Mouse (Mus musculus) gastrocnemius, adult 8-10 months (tissue): ENCODE measurements around the gene Trit1. TPM values are rescaled to one million over a fixed set of nuclear protein-coding genes. Genes with fewer than 3 reads are reported as not detected.
"Not testable (repeated sequence)": the region's sequence is repeated elsewhere in the genome, so short reads cannot be mapped to it uniquely, and the experiment has no call there.

Experiments used
- DNase-seq, 2 experiments: peaks; one replicate each; pipeline ENCODE4 v3.0.0; 2022; ENCODE audit warnings: low spot score in 2 of 2
- total RNA-seq, 4 experiments: library from RNA; stranded (reverse); gene quantifications; 2 replicates each; pipeline ENCODE4 v1.2.4; 2022

The Trit1 gene
- total RNA-seq, 4 experiments from 2014 or later: 5.8 to 7.1 (median 6.6) TPM

DNA sequence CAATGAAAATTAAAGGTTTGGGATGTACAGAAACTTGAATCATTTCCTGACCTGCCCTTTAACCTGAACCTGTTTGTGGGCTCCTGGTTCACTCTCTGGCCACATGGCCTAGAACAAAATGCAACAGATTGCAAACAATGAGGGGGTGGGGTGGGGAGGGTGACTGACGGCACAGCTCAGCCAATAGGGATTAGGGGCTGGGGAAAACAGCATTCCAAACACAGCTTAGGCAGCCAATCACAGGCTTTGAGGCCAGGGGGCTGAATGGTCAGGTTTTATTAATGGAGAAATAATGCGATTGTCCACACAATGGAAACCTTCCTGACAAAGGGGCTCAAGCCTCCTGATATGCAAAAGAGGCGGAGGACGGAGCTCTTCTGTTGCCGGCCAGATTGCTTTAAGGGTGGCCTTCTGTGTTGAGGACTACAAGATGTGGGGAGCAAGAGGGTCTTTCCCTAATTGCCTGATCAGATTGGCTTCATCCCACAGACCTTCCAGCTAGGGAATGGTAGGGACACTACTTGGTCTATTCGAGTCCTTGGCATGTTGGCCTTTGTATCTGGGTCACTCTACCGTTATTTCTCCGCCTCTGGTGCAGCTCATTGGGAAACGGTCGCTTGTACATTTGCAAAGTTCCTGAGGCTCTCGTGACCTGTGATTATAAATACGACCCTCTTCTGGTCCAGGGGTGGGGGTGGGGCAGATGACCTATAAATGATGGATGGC, 17.7 kb upstream of the Trit1 start:
- no peak for DNase-seq

DNA sequence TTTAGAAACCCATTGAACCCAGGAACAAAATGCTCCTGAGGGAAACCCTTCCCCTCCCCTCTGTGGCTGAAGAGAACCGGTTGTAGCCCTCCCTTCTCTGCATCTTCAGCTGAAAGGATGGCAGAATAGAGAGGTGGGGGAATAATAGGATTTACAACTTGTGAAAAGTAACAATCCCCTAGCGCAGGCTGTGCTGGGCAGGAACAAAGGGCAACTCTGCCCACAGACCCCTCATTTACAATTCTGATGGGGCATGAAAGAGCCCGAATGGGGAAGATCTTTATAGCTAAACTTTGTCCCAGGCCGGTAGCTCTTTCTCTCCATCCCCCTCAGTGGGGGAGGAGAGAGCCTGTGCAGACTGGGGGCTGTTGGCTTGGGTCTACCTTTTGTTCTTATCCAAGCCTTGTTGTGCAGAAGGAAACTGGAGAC, 17.1 kb upstream of the Trit1 start:
- DNase-seq: no peak

DNA sequence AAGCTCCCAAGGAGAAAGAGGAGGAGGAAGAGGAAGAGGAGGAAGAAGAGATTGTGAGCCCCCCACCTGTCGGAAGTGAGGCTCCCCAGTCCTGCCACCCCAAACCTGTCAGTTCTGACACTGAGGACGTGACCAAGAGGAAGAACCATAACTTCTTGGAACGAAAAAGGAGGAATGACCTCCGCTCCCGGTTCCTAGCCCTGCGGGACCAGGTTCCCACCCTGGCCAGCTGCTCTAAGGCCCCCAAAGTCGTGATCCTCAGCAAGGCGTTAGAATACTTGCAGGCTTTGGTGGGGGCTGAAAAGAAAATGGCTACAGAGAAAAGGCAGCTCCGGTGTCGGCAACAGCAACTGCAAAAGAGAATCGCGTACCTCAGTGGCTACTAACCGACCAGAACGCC, 16.3 kb upstream of the Trit1 start:
- DNase-seq: no peak

DNA sequence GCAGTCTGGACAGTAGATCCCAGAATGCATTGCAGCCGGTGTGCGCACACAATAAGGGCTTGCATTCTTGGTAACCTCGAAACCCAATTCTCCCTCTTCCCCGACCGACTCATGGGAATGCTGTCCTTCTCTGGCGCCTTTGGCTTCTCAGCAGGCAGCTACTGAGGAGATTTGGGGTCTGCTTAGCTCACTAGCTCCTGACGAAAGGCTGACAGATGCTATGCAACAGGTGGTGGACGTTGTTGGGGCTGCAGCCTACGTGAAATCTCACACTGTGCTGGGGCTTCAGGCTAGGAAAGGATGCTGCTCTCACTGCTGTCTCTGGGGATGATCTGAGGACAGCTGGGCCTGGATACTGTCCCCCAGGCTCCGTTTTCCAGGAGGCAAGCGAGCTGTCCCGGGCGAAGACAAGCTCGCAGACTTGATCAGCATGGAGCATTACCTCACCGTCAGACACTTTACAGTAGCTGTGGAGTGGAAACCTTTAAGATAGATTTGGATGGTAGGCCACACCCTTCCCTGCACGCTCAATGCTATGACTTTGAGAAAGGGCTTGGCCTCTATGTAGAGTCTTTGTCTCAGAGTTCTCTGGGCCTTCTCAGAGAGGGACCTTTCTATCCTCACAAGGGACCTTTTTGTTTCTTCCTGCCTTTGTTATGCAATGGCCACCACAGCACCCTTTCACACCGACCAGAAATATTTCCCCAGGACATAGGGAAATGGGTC, 15.6 kb upstream of the Trit1 start:
- no peak for DNase-seq

DNA sequence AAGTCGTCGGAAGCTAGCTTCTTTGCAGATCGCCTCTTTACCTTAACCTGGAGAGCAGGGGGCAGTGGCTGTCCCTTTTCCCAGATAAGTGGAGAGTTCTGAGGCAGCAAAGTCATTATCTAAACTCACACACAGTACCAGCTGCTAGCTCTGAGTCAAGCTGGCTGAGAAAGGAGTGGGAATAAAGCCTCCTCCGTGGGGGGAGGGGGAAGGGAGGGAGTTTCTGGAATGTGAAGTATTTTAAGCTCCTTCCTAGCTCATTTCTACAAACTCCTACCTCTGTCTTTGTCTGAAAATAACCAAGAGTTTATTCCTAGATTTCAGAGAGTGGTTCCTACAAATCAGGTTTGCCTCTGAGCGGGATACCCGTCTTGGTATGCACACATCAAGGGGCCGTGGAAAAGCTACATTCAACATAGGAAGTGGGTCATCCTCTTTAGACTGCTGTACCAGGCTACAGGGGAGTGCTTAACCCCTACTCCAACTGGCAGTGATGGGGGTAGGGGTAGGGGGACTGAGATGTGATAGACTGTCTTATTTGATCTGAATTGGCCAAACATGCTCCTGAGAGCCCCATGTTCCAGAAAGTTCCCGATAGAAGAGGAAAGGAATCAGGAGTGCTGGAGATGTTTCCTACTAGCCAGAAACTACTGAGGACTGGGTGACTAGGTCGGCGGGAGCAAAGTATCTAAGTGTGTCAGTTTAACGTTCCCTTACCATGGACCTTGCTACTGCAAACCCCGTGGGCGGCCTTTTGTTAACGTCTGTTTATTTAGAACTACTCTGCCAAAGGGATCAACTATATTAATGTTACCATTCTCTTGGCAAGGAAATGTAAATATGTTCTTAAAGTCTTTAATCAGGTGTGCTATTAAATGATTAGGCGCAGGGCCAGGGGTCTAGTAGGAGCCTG, 11.1 kb upstream of the Trit1 start:
- no peak for DNase-seq

DNA sequence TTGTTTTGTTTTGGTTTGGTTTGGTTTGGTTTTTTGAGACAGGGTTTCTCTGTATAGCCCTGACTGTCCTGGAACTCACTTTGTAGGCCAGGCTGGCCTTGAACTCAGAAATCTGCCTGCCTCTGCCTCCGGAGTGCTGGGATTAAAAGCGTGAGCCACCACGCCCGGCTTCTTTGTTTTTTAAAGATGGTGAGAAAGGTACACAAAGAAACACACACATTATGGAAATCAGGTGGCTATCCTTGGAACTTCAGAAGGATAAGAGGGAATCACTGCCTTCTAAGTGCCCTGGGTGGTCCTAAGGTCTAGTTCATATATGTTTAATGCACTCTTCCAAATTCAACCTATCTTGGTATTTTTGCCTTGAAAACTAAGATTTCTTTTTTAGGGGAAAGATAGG, 3.9 kb upstream of the Trit1 start:
- not testable (repeated sequence) for DNase-seq

DNA sequence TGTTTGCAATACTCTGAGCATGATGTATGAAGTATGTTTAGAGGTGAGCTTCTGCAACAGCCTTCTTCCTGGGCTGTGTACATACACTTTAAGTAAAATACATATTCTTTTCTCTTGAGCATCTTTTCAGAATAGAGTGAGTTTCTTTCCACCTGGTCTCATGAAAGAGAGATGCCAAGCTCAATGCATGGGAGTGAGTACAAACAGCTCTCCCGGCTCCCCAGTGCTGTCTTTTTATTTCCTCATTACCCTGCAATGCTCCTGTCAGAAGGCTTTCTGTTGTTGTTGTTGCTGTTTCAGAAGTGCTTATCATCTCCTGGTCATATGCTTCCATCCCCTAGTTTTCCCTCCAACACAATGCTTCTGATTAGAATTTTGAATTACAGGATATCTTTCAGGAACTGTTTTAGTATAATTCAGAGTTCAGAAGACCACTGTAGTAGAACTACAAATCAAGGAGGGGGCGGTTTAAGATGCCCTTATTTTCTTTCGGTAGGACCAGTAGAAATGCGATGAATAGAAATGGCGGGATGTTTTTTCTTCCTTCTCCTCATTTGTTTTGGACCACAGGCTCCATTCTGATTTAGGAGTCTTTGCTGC, 3.0 kb upstream of the Trit1 start:
- DNase-seq: no peak

DNA sequence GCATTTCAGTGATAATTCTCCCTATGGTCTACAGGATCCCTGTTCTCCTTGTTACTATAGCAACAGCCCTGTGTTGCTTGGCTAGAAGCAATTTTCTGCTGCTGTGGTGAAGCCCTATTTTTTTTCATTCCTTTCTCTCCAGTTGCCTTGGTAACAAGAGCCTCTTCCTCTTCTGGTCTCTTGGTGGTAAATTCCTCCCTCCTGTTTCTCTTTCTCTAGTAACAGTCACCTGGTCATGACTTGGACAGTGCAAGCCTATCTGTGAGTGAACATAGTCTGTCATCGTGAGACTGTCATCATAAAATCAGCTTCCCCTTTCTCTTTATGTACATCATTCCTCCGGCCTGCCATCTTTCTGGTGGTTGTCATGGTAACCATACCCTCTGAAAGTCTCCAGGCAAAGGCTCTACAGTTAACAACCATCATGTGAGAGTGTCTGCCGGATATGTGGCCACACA, 2.4 kb upstream of the Trit1 start:
- no peak for DNase-seq

DNA sequence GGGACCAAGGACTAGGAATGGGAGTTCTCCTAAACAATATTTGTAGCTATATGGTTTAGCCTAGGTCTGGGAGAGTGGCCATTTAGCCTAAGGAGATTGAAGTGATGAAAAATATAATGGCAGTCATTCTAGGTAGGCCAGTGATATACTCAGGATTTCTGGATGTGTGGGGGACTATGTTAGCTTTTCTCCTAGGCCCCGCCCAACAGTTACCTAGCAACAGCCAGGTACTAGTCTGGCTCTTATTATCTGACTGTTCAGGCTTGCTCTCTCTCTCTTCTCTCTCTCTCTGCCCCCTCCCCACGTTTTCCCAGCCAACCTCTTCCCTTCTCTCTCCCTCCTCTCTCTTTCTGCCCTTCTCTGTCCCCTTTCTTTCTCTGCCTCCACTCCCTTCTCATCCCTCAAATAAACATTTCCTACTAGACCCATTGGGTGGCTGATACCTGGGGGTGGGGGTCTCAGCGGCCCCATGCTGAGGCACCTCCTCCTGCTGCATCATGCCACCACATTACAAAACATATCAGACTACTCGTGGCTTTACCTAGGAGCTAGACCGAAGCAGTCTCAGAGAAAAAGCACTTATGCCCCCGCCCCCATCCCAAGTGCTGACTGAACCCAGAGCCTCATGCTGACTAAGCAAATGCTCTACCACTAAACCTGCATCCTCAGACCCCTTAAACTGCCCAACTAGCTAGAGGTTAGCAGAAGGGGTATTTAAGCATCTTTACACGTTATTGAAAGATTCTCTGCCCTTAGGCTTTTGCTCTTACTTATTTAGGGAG, 1.7 kb upstream of the Trit1 start:
- no peak for DNase-seq

DNA sequence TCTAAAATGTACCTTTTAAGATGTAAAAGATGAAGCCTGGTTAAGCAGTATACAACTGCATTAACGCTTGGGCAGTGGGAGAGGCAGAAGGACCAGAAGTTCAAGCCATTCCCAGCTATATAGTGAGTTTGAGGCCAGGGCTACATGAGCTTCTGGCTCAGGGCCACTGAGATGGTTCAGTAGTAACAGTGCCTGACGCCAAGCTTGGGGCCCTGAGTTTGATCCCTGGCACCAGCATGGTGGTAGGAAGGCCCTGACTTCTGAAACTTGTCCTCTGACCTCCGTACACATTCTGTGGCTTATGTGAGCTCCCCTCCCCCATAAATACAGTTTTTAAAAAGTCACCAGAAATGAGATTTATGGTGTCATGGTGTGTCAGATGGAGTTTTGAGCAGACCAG, 5.2 kb downstream of the Trit1 start:
- DNase-seq: no peak

DNA sequence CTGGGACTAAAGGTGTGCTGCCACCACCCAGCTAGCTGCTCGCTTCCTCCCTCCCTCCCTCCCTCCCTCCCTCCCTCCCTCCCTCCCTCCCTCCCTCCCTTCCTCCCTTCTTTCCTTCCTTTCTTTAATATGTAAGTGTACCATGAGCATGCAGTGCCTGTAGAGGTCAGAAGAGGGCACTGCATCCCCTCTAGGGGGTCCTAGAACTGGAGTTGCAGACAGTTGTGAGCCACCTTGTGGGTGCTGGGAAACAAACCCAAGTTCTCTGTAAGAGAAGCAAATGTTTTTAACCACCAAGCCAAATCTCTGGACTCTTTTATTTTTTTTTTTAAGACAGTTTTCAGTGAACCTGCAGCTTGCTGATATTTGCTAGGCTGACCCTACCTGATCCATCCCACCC, 6.5 kb downstream of the Trit1 start:
- DNase-seq: no peak

DNA sequence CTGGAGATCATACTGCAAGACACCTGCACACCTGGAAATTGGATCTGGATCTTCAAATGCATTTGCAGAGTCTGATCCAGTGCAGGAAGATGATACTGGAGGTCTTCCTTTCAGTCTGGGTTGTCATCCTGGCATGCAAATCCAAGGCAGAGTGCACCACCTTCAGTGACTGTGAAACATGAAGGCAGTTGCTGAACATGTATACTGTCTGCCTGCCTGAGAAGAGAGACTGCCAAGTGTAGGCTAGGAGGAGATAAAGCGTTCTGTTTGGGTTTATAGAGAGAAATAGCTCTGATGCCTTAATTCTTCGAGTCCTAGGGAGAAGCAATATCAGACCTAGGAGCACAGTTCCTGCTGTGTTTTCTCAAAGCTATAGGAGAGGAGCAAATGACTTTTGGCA, 9.0 kb downstream of the Trit1 start:
- DNase-seq: no peak

DNA sequence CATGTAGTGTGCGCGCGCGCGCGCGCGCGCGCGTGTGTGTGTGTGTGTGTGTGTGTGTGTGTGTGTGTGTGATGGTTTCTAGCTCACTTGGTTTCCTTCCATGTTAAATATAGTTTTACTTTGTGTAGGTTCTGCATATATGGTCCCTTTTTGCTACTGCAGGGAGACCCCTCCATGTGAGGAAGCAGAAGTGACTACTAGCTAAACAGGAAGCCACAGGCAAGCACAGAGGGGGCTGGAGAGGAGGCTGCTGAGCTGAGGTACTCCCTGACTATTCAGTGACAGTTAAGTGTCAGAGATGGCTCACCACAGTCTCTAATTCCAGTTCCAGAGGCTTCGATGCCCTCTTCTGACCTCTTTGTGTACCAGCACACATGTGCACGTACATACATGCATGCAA, 9.8 kb downstream of the Trit1 start:
- DNase-seq: no peak

DNA sequence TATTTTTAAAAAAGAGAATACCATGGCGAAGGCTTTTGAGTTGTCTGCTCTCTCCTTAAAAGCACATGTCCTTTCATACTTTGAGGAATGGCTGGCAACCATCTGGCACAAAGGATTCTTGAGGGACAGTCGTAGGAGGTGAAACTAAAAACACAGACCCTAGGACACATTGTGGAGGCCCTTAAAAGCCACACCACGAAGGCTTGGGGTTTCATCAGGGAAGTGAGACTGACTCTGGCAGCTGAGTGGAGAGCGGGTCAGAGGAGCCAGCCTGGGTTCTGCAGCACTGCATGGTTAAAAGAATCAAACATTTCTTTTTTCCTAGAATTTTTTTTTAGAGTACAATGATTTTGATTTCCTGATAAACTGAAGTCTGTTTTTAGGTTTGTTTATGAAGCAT, 10.2 kb downstream of the Trit1 start:
- DNase-seq: no peak

DNA sequence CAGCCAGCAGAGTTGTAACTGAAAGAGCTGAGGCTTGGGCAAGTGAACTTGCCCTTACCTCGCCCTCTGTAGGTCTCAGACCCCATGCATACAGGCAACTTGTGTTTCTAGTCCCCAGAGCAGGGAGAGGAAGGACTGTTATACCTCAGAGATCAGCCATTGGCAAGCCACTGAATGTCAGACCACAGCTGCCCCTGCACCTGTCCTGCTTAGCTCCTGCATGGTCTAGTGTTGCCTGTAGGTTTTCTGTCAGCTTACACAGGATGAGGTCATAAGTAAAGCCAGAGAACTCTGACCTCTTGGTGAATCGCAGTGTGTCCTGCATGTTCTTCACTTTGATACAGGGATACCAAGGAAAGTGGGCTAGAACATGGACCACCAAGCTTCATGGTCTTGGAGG, 18.4 kb downstream of the Trit1 start:
- DNase-seq: no peak

DNA sequence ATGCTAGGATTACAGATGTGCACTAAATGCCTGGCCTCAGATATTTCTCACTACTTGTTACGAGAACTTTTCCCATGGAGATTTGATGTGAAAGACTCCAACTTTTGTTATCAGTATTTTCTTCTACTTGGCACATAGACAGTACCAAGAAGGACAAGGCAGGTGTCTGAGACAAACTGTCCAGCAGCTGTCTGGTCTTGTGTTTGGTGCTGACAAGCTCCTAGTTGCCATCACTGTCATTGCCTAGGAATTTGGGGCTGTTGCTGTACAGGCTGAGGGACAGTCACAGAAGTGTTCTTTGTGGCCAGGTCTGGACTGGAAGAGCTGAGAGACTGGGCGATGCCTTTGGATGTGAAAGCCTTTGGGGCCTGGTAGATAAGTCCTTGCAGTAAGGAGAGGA, 19.2 kb downstream of the Trit1 start:
- no peak for DNase-seq

DNA sequence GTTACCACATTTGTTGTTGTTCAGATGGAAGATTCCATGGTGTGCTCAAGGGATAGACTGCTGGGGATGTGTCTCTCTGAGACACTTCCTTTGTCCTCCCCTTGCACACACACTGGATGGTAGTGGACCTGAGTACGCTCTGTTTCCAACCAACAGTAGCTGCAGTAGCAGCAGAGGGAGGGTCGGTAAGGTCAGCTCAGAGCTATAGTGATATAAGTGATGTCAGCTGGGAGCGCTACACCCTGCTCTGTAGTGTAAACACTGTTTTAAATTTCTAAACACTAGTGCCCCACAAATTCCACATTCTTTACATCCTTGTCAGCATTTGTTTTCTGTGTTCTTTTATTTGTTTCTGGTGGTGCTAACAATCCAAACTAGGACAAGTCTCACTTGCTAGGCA, 20.3 kb downstream of the Trit1 start:
- DNase-seq: no peak

DNA sequence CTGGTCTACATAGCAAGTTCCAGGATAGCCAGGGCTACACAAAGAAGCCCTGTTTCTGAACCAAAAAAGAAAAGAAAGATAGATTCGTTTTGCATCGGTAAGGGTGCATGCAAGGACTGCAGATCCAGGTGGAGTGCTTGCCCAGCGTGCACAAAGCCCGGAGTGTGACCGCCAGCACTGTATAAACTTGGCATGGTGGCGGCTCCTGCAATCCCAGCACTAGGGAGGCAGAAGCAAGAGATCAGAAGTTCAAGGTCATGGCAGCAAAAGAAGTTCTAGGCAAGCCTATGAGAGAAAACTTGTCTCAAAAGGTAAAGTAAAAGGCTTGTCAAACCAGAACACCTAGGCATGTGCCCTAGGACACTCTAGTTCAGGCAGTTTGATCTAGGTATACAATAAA, 24.7 kb downstream of the Trit1 start:
- no peak for DNase-seq

DNA sequence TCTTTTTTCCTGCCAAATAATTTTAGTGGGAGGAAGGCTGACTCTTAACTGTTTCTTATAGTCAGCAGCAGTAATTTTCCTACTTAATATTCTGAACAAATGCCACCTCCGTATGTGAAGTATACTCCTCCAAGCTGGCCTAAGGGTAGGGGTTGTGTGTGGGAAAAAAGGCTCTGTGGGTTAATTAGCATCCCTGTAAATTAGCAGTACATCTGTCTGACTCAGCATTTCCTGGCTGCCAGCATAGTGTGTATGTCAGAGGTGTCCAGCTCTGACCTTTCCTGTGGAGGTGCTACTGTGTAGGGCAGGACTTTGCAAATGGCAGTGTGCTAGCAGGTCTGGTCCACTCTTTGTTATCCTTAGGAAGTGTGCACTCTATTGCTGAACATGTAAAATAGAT, 27.5 kb downstream of the Trit1 start:
- DNase-seq: no peak

DNA sequence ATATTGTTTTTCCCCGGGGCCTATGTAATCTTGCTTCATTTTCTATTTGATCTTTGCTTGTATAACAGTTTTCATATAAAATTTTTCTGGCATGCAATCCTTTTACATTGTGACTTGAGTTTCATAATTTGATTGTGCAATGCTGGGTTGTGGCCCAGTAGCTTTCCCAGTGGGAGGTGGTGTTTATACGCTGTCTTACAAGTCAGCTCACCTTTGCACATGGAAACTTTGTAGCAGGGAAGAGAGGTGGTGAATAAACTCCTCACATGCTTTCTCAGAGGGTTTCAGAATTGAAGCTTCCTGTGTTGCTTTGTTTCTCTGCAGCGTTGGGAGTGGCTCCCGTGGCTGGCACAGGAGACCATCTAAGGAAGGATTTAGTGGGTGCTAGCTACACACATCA, 28.4 kb downstream of the Trit1 start:
- no peak for DNase-seq

DNA sequence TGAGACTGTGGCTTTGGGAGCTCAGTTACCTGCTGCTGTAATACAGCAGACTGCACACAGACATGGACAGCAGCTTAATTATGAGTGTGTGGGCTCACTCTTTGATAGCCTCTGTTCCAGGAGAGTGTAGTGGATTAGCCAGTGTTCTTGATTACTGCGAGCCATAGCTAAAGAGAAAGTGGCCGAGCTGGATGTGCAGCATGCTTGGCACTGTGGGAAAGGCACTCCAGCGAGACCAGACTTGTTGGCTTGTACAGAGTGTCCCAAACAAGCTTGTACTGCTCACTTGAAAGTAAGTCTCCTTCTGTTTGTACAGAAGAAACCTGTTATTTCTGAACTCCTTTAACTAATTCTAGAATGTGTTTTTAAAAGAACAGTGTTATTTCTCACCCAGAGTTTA, 29.9 kb downstream of the Trit1 start:
- DNase-seq: no peak
